ENCODE assay signal across 7 mouse cellular contexts in the genomic region with DNA sequence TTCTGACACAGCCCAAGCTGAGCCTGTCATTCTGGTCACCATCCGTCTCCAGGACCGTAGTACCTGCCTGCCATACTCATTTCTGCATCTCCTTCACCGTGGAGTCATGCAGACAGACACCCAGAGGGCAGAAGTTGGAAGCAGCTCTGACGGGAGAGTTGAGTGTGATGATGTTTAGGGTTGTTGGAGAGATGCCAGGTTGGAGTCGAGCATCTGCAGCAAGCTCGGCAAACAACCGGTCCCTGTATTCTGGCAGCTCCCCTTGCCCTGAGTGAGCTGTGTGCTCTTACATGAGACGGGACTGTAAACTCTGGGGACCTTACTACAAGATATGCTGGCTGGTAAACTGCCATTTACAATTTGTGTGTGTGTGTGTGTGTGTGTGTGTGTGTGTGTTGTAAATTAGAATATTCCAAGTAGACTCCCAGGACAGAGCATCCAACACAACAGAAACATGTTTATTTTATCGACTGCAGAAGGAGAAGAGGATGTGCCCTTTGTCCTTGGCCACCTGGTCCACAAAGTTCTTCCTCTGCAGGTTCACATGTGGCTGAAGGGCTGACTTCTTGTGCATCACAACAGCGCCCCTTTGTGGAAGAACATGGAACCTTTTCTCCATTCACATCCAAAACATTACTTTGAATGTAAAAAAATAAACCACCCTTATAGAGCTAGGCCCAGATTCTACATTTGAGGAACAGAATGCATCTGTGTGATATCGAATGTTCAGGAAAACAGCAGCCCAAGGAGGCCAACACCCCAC. TPM values are rescaled to one million over a fixed set of nuclear protein-coding genes. Genes with fewer than 3 reads are reported as not detected.
A peak's percentile ranks its signal among the peaks of the same experiment; 100 is the strongest.
DNase-seq lines count a peak whose midpoint lies in the region; ATAC-seq and TF ChIP-seq lines count a peak whose summit lies in the region.

No protein-coding gene starts in this region.

- H3K4me3 ChIP-seq in kidney, embryonic 16.5 days (ENCODE audit: low read length), result no peak overlapping the region
- no peak overlapping the region for H3K4me3 ChIP-seq in MEL (ENCODE audit: control insufficient read depth in 1 of 2, insufficient read depth in 1 of 2, low read depth in 2 of 2, low read length in 2 of 2)
- H3K4me3 ChIP-seq in embryonic facial prominence, embryonic 14.5 days (ENCODE audit: low read depth, low read length), result no peak overlapping the region

- H3K4me1 ChIP-seq in kidney, embryonic 16.5 days (ENCODE audit: insufficient read depth, low read length), result peaks cover 7% of the 10 kb centered on the region; the same call in 1 of the 2 replicates
- H3K4me1 ChIP-seq in MEL (ENCODE audit: control insufficient read depth in 1 of 2, insufficient read depth in 2 of 2, low read length in 2 of 2), result peaks cover 0 to 4% of the 10 kb centered on the region in 2 experiments; a peak in 1 of 4 replicates
- H3K4me1 ChIP-seq in embryonic facial prominence, embryonic 14.5 days (ENCODE audit: control insufficient read depth, insufficient read depth, low read length), result peaks cover 4% of the 10 kb centered on the region; the same call in 1 of the 2 replicates

- no peaks in the 10 kb centered on the region for H3K9me3 ChIP-seq in kidney, embryonic 16.5 days (ENCODE audit: low read length)
- no peaks in the 10 kb centered on the region for H3K9me3 ChIP-seq in MEL (replicated peaks; ENCODE audit: insufficient read depth, low read length)
- H3K9me3 ChIP-seq in embryonic facial prominence, embryonic 14.5 days (ENCODE audit: control insufficient read depth, low read length), result no peaks in the 10 kb centered on the region

- no peak overlapping the region for H3K4me2 ChIP-seq in kidney, embryonic 16.5 days (replicated peaks; ENCODE audit: low read depth, low read length)
- H3K4me2 ChIP-seq in embryonic facial prominence, embryonic 14.5 days (ENCODE audit: low read depth, low read length), result no peak overlapping the region

- no peaks in the 10 kb centered on the region for H3K36me3 ChIP-seq in kidney, embryonic 16.5 days (ENCODE audit: insufficient read depth, low read length)
- peaks cover 0 to 2% of the 10 kb centered on the region in 2 experiments; a peak in 1 of 4 replicates for H3K36me3 ChIP-seq in MEL (ENCODE audit: control insufficient read depth in 1 of 2, insufficient read depth in 2 of 2, low read length in 2 of 2)
- H3K36me3 ChIP-seq in embryonic facial prominence, embryonic 14.5 days (ENCODE audit: control insufficient read depth, insufficient read depth, low read length), result no peaks in the 10 kb centered on the region

- TF ChIP-seq CTCF in MEL (IDR thresholded peaks at IDR 0.05 in 2 of 3, conservative IDR thresholded peaks at IDR 0.05 in 1 of 3; ENCODE audit: control insufficient read depth in 1 of 3, insufficient read depth in 1 of 3, low read depth in 2 of 3, low read length in 3 of 3, poor library complexity in 1 of 3, severe bottlenecking in 1 of 3), result peak; percentile 79 to 90 (median 82)

- H3K27ac ChIP-seq in kidney, embryonic 16.5 days (ENCODE audit: low read length), result no peak overlapping the region
- no peak overlapping the region for H3K27ac ChIP-seq in MEL (ENCODE audit: control insufficient read depth, low read depth, low read length)
- H3K27ac ChIP-seq in embryonic facial prominence, embryonic 14.5 days (replicated peaks; ENCODE audit: low read depth, low read length), result no peak overlapping the region

- TF ChIP-seq EP300 in MEL (IDR thresholded peaks at IDR 0.05; ENCODE audit: low read depth in 1 of 2, low read length in 2 of 2), result no peak

- no peak overlapping the region for H3K9ac ChIP-seq in kidney, embryonic 16.5 days (replicated peaks; ENCODE audit: low read length)
- no peak overlapping the region for H3K9ac ChIP-seq in MEL (ENCODE audit: control insufficient read depth, low read depth, low read length, poor library complexity, severe bottlenecking)
- H3K9ac ChIP-seq in embryonic facial prominence, embryonic 14.5 days (ENCODE audit: low read depth, low read length), result no peak overlapping the region

- no peaks in the 10 kb centered on the region; the same call in 1 of the 2 replicates for H3K79me2 ChIP-seq in MEL (ENCODE audit: control insufficient read depth, insufficient read depth, low read length, poor library complexity)

- H3K27me3 ChIP-seq in kidney, embryonic 16.5 days (ENCODE audit: insufficient read depth, low read length), result no peaks in the 10 kb centered on the region
- no peaks in the 10 kb centered on the region for H3K27me3 ChIP-seq in MEL (ENCODE audit: control insufficient read depth in 1 of 2, insufficient read depth in 2 of 2, low read length in 2 of 2)
- no peaks in the 10 kb centered on the region for H3K27me3 ChIP-seq in embryonic facial prominence, embryonic 14.5 days (replicated peaks; ENCODE audit: control insufficient read depth, insufficient read depth, low read length)

- no peak for TF ChIP-seq POLR2A in MEL (IDR thresholded peaks at IDR 0.05; ENCODE audit: control insufficient read depth in 1 of 2, insufficient read depth in 1 of 2, low read depth in 1 of 2, low read length in 2 of 2, poor library complexity in 1 of 2)

- peak; percentile 49 for DNase-seq in kidney, adult 18-20 months
- DNase-seq in B cell, adult 2 months, result peak; percentile 58 to 62
- DNase-seq in MEL (ENCODE audit: low read depth, low spot score), result peak; percentile 86
- DNase-seq in embryonic facial prominence, embryonic 14.5 days (ENCODE audit: low spot score), result peak; percentile 56
- peak; percentile 47 for DNase-seq in lung, postnatal 36 days
- DNase-seq in urinary bladder, postnatal 25 days (ENCODE audit: low spot score), result no peak

- no peak for ATAC-seq in kidney, embryonic 16.5 days (ENCODE audit: low FRiP score, low TSS enrichment)
- no peak for ATAC-seq in embryonic facial prominence, embryonic 14.5 days (ENCODE audit: low read depth)

- peak; percentile 86 for TF ChIP-seq RAD21 in MEL (IDR thresholded peaks at IDR 0.05; ENCODE audit: low read depth, low read length)

- WGBS in kidney, embryonic 16.5 days, result 47% methylated on average over 11 of the region's 11 CpGs
- 51% methylated on average over 11 of the region's 11 CpGs for WGBS in embryonic facial prominence, embryonic 14.5 days

TF ChIP-seq in MEL, 35 proteins besides CTCF, POLR2A, EP300 and RAD21:
- peak; percentile 73 for TF ChIP-seq SMC3 (IDR thresholded peaks at IDR 0.05; ENCODE audit: low read depth, low read length)
- TF ChIP-seq ZC3H11A (IDR thresholded peaks at IDR 0.05; ENCODE audit: low read depth, low read length), result peak; percentile 58; the same call in 1 of the 2 replicates
- no peak for TF ChIP-seq POLR2AphosphoS5 (IDR thresholded peaks at IDR 0.05; ENCODE audit: borderline replicate concordance, low read depth, low read length)
- peak; percentile 29; the same call in 1 of the 2 replicates for TF ChIP-seq ZNF384 (IDR thresholded peaks at IDR 0.05; ENCODE audit: low read depth, low read length)
- peak; percentile 44; the same call in 1 of the 2 replicates for TF ChIP-seq SIN3A (IDR thresholded peaks at IDR 0.05; ENCODE audit: low read length)
- no peak; the same call in 1 of the 2 replicates for TF ChIP-seq MXI1 (IDR thresholded peaks at IDR 0.05; ENCODE audit: low read depth, low read length)
- no peak for TF ChIP-seq JUND (IDR thresholded peaks at IDR 0.05; ENCODE audit: low read depth, low read length)
- TF ChIP-seq MAX (IDR thresholded peaks at IDR 0.05; ENCODE audit: low read length), result peak; percentile 28; the same call in 1 of the 2 replicates
- peak; percentile 83; the same call in 1 of the 2 replicates for TF ChIP-seq MYC (IDR thresholded peaks at IDR 0.05; ENCODE audit: low read depth, low read length)
TF ChIP-seq in MEL: peak in this region for 6.

RNA-seq across cellular contexts. Expression of a gene that starts 2.6 kb away (rescaled TPM):
- 11.3 and 11.8 TPM in 2 replicates for polyA plus RNA-seq in kidney, embryonic 16.5 days (2015; fragmentation: Nextera tagmentation; extraction: Ambion mirVana)
- total RNA-seq in MEL (2012; rRNA removed), result 6.4 and 7.1 TPM in 2 replicates
- polyA plus RNA-seq in MEL (2012; ENCODE audit: insufficient read depth in 1 of 2, insufficient read length in 2 of 2, low read depth in 1 of 2, low replicate concordance in 2 of 2, missing spikeins in 1 of 2), result 1 to 10 TPM in 1 of 2 experiments, not detected in 1; 9.0 TPM
- polyA plus RNA-seq in embryonic facial prominence, embryonic 14.5 days (2014; fragmentation: Nextera tagmentation; extraction: Ambion mirVana), result 7.3 and 9.0 TPM in 2 replicates

RNA-seq across cellular contexts. Expression of a gene that starts 2.9 kb away (rescaled TPM):
- polyA plus RNA-seq in kidney, embryonic 16.5 days (2015; fragmentation: Nextera tagmentation; extraction: Ambion mirVana), result 30.8 and 39.7 TPM in 2 replicates
- total RNA-seq in MEL (2012; rRNA removed), result 10.1 and 12.7 TPM in 2 replicates
- 10 to 100 TPM in 1 of 2 experiments, not detected in 1; 12.3 TPM for polyA plus RNA-seq in MEL (2012; ENCODE audit: insufficient read depth in 1 of 2, insufficient read length in 2 of 2, low read depth in 1 of 2, low replicate concordance in 2 of 2, missing spikeins in 1 of 2)
- 23.4 and 25.4 TPM in 2 replicates for polyA plus RNA-seq in embryonic facial prominence, embryonic 14.5 days (2014; fragmentation: Nextera tagmentation; extraction: Ambion mirVana)

RNA-seq across cellular contexts. Expression of a gene that starts 27.5 kb away (rescaled TPM):
- polyA plus RNA-seq in kidney, embryonic 16.5 days (2015; fragmentation: Nextera tagmentation; extraction: Ambion mirVana), result 40.4 and 41.0 TPM in 2 replicates
- 42.5 and 46.1 TPM in 2 replicates for total RNA-seq in MEL (2012; rRNA removed)
- 10 to 100 TPM in 1 of 2 experiments, not detected in 1; 43.6 TPM for polyA plus RNA-seq in MEL (2012; ENCODE audit: insufficient read depth in 1 of 2, insufficient read length in 2 of 2, low read depth in 1 of 2, low replicate concordance in 2 of 2, missing spikeins in 1 of 2)
- polyA plus RNA-seq in embryonic facial prominence, embryonic 14.5 days (2014; fragmentation: Nextera tagmentation; extraction: Ambion mirVana), result 40.0 and 42.3 TPM in 2 replicates

RNA-seq across cellular contexts. Expression of a gene that starts 35.4 kb away (rescaled TPM):
- 70.9 and 76.0 TPM in 2 replicates for polyA plus RNA-seq in kidney, embryonic 16.5 days (2015; fragmentation: Nextera tagmentation; extraction: Ambion mirVana)
- total RNA-seq in MEL (2012; rRNA removed), result 31.9 and 45.3 TPM in 2 replicates
- 10 to 100 TPM in 1 of 2 experiments, not detected in 1; 44.9 TPM for polyA plus RNA-seq in MEL (2012; ENCODE audit: insufficient read depth in 1 of 2, insufficient read length in 2 of 2, low read depth in 1 of 2, low replicate concordance in 2 of 2, missing spikeins in 1 of 2)
- polyA plus RNA-seq in embryonic facial prominence, embryonic 14.5 days (2014; fragmentation: Nextera tagmentation; extraction: Ambion mirVana), result 42.1 and 43.8 TPM in 2 replicates

RNA-seq across cellular contexts. Expression of a gene that starts 41.5 kb away (rescaled TPM):
- polyA plus RNA-seq in kidney, embryonic 16.5 days (2015; fragmentation: Nextera tagmentation; extraction: Ambion mirVana), result 0.09 TPM in 1 of 2 replicates, not detected in the other
- not detected in 2 replicates for total RNA-seq in MEL (2012; rRNA removed)
- polyA plus RNA-seq in MEL (2012; ENCODE audit: insufficient read depth in 1 of 2, insufficient read length in 2 of 2, low read depth in 1 of 2, low replicate concordance in 2 of 2, missing spikeins in 1 of 2), result not detected
- polyA plus RNA-seq in embryonic facial prominence, embryonic 14.5 days (2014; fragmentation: Nextera tagmentation; extraction: Ambion mirVana), result 1.2 and 1.6 TPM in 2 replicates
